Mouse (Mus musculus) mouse embryonic stem cell (cell line): ENCODE measurements around the gene Foxn3.

ENCODE experiments used
- in situ Hi-C, 2 experiments: fragments of 300-500 bp; cut with MboI; formaldehyde crosslinking; loops; 1 replicate in 1 of 2; 3 replicates in 1 of 2; pipeline ENCODE4 v1.14.3; 2019 to 2020; ENCODE audit warnings: low sequenced_read_pairs in 2 of 2, low pct_unique_long_range_greater_than_20kb in 1 of 2, mixed read lengths in 1 of 2; ENCODE audit not compliant: unreplicated experiment in 1 of 2

Foxn3 gene

DNA sequence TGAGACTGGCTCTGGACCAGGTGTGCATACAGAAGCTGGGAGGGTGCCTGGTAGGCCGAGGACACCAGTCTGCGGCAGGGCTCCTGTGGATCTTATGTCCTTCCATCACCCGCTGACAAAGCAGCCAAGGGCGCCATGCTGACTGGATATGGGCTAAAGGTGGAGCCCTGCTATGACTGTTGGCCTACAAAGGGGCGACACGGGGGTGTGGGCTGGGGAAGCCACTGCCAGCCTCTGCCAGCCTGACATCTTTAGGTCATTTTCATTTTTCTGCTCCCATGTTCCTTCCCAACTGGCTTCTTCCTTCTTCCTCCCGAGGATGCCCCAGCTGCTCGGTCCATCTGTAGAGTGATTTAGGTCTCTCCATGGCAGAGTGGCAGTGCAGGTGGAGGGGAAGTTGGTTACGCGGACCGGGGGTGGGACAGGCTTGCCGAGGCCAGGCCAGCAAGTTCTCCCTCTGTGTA, 232.5 kb downstream of the Foxn3 start:
- in situ Hi-C loops, result no loop called here

DNA sequence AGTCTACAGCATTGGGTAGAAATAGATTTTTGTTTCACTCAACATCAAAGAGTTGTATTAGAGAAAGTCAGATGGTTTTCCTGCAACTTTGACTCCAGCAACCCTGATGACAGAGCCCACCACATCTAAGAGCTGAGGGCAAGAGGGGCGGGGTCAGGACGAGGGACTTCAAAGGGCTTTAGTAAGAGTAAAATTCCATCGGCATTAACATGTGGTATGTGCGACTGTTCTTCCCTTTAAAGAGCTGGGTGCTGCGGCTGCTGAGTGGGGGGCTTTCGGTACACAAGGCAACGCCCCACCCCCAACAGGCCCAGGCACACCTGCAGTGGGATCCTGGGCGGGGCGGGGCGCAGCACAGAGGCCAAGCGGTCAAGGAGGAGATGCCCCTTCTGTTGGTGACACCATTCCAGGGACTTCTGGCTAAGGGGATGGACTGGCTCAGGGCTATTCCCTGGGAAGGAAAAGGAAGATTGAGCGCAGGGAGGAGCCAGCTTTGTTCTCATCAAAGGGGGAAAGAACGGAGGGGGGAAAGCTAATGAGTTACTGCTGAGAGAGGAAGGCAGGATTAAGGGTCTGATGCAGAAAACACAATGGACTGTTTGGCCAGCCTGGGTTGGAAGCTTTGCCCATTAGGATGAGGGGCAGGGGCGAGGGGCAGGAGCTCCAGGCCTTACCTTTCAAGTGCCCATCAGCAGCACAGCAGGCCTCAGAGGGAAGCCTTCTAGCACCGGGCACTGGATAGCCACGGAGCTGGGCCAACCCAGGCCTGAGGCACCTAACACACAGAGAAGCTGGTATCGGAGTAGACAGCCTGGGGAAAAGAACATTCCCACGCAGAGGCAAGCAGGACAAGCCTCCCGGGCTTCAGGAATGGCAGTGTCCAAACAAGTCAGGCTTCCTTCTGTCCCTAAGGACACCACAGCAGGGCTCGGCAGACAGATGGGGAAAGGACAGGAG, 233.8 kb downstream of the Foxn3 start:
- in situ Hi-C loops, result no loop called here

DNA sequence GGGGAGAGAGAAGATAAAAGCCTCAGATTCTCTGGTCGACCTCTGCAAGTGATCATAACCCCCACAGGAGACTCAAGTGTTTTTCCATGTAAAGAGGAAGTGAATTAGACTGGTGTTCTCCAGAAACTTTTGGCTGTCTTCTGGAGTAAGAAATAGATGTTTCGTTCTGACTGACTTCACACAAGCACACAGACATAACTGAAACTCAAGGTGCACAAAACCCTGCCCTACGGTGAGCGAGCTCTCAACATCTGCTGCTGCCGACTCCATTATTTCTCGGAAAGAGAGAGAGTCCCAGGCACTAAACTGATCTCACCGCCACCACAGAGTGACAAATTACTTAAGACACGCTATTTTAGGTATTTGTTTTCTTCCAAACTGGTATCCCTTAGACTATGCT, 237.2 kb downstream of the Foxn3 start:
- in situ Hi-C loops, result no loop called here

DNA sequence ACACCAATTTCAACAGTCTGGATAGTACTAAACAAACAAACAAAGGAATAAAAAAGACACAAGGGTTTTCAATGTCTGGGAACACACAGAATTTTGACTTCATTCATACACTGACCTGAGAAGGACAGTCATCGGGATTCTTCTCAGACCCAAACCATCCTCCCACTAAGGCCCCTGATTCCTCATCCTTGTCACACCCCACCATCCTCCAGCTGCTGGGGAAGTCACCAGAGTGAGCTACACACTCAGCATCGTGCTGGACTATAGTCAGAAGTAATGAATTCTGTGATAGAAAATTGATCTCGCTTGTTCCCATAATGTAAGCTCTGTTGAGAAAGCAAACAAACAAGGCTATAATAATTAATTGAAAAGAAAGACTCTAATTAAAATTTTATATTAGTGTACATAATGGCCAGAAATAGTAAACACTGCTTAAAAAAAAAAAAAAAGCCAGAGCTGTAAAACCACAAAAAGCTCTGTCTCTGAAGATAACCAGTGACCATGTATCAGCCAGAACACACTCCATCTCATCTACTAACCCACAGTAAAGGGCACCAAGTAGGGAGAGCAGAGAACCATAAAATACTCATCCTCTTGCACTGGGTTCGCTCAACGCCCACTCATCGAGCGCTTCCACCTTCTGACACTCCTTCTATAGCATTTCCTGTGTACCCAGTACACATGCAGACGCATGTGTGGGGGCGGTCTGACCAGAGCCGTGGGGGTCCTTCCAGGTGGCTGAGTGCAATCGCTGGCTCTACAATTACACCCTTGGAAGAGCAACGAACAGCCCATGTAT, 241.6 kb downstream of the Foxn3 start:
- in situ Hi-C loops, result no loop called here

DNA sequence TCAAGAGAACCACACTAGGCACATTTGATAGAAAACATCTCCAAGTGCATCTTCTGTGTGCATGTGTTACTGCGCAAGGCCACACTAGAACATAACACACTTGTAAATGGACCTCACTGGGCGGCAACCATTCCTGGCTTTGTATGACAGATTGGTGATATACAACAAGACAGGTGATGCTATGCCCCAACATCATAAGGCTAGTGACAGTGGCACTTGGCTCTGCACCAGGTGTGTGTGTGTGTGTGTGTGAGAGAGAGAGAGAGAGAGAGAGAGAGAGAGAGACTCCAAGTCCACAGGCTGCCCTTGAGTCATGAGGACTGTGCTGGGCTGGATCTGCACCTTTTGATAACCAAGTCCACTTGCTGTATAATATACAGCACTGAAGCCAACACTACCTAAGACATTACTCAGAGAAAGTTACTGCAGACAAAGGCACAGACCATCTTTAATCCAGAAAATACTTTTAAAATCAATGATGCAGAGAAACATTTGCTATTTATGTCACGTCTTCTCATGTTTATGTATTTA, 242.4 kb downstream of the Foxn3 start:
- in situ Hi-C loops, result no loop called here

DNA sequence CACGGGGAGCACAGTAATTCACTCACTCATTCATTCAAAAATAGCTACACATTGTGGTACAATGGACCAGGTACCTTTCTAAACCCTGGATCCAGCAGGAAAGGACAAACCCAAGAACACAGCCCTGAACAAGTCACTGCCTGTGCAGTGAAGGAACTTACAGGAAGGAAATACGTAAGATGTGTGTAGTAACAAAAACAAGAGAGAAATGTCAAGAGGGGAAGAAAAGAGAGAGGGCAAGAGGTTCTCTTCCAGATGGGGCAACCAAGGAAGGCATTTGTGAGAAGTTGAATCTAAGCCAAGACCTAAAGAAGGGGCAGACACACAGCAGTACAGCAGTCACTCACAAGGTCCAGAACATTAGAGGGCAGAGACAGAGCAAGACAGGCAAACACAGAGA, 243.5 kb downstream of the Foxn3 start:
- in situ Hi-C loops, result no loop called here

DNA sequence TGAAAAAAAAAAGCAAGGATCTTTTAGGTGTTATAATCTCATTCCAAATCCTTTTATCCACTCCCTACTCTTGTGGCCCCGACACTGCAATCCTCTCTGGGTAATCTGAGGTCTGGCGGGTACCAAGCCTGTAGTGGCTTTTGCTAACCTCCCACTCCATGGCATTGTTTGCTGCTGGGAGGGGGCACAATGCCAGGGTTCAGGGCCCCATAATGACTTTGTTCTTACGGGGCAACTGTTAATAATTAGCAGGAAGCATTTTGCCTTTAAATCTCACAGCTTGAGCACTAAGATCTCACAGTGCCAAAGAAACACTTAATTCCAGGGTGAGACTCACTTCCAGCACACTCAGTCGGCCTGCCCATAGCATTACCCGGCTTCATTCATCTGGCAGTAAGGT, 244.2 kb downstream of the Foxn3 start:
- in situ Hi-C loops, result no loop called here

DNA sequence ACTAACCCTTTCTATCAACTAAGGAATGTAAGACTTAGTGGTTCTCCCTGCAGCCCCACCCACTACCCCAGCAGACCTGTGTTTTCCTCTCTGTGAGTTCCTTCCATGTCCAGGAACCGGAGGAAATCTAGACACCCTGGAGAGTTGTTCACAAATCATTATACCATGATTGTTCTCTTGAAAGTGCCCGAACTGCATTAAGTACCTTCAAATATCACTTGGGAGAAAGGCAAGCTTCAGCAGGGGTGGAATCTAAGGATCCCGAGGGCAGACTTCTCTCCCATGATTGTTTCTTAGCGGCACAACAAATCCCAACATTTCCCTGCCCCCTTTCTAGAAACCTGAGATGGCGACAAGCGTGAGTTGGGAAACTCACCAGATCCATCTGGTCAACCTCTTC, 247.5 kb downstream of the Foxn3 start:
- in situ Hi-C loops, result no loop called here

DNA sequence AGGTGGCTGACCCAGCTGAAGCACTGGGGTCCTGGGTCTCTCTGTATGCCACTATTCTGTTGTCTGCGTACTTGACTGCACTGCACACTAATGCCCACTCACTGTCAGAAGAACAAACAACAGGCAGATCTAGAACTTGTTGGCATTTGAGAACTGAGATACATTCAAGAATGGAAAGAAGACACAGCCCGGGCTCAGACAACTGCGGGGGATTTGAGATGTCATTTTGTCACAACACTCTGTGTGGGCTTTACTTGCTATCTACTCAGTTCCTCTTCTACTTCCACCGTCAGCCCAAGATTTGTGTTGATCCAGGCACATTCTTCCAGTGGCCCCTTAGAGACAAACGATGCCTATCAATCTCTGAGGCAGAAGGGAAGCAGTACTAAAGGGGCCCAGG, 248.6 kb downstream of the Foxn3 start:
- in situ Hi-C loops, result no loop called here

DNA sequence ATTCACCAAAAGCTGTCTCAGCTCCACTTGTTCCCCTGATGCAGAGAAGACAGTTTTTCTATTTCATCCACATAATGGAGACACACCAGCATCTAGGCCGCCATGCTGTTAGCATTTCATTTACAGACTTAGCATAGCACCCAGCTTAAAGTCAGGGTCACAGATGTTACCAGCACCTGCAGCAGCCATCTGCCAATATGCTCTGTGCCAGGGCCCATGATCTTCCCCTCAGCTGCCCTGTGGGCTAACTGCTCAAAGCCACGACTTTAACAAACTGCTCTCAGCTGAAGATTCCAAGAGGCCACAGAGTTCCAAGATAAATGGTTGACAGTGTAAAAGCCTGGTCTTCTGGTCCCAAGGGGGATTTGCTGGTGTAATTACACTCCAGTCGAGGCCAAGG, 252.1 kb downstream of the Foxn3 start:
- in situ Hi-C loops, result no loop called here

DNA sequence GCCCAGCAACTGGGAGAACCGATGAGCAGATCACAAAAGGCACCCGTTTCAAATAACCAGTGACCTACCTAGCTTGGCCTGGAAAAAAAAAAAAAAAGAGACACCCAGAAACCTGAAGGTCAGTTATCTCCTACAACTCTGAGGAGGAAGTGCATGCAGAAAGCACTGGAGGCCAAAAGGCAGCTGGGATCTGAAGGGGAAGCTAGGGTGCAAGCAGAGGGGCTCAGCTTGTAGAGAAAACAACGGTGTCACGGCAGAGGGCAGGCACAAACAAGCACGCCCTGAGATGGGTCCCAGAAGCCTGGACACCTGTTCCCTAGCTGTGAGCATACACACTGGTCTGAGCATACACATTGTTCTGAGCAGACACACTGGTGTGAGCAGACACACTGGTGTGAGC, 253.4 kb downstream of the Foxn3 start:
- in situ Hi-C loops, result no loop called here

DNA sequence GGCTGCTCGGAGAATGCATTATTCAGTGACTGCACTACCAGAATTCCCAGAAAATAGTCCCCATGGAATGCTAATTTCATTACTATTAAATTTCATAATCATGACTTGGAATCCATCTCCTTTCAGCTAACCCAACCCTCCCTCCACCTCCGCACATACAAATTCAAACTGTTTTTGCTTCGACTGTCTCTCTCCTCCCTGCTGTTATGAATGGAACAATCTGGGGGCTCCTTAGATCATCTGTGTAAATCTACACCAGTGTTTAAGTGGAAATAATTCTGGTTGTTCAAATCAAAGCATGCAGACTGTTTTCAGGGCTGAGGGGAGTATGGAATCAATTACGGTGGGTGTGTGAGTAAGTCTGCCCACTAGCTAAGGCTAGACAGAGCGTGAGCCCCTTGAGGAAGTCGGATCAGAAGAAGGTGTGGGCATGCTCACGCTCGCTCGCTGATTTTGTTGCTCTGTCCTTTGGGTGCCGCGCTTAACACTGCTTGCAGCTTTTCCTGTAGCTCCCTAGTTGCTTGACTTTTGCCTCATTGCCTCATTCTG, 254.8 kb downstream of the Foxn3 start:
- in situ Hi-C loops, result no loop called here

DNA sequence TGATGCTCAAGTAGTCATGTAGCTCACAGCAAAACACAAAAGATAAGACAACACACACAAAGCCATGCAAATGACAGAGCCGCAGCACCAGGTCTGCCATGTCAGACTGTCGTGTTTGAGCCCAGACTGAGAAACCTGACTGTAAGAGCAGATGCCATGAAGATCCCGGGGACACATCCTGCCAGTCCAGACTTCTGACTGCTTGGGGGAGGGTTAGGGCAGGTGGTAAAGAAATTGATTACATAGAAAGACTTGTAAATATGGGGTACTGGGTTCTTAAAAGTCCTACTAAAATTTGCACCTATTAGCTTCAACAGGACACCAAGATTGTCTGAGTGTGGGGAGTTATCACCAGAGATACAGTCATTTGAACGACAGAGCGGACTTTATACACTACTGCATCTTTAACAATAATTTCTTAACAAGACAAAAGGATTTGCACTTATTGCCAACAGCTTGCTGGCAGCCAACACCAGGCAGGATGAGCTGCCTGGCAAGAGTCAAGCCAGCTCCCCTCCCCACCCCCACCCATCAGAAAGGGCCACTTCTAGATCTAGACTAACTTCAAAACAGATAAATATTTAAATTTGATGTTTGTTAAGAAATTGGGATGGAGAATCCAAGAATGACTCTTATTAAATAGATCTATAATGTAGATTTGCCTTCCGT, 256.7 kb downstream of the Foxn3 start:
- in situ Hi-C loops, result no loop called here

DNA sequence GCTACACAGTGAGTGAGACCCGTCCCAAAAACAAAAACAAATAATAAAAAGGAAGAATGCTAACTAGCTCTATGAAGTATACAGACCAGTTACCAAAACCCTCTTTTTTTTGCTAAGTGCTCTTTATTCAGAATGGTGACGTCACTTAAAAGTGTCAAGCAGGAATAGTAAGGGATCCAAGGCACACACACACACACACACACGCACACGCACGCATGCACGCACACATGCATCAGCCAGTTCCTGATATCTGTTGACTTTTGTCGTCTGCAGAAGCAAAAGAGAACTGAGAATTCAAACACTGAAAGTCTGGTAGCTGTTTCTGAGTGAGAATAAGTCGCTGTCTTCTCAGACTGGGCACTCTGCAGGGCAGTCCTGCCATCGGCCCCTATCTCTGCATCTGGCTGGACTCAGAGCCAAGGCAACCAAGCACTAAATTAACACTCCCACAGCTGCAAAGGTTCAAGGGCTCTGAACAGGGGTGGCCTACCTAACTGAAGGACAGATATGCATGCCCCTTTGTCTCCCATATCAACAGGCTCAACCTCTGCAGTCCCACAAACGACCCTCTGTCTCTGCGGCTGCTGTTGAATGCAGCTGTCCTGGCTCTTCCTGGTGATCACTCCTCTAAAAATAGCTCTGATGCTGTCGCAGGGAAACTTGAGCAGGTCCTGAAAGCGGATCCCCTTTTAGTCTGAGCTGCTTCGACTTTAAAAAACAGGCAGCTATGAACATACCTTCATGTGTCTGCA, 257.4 kb downstream of the Foxn3 start:
- in situ Hi-C loops, result no loop called here

DNA sequence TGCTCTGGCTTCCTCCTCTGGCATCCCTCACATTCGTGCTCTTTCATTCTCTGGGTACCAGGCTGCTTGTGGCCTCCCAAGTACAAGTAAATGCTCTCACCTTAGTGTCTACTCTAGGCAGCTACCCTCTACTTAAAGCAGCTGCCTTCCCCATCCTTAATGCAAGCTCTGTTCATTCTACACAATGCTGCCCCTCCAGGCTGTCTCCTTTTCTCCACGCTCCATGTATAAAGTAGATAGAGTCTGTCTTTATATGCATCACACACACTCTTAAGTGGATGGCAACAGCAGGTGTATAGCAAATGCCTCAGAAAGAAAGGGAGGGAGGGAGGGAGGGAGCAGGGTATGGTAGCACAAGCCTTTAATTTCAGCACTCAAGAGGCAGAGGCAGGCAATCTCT, 258.1 kb downstream of the Foxn3 start:
- in situ Hi-C loops, result no loop called here

DNA sequence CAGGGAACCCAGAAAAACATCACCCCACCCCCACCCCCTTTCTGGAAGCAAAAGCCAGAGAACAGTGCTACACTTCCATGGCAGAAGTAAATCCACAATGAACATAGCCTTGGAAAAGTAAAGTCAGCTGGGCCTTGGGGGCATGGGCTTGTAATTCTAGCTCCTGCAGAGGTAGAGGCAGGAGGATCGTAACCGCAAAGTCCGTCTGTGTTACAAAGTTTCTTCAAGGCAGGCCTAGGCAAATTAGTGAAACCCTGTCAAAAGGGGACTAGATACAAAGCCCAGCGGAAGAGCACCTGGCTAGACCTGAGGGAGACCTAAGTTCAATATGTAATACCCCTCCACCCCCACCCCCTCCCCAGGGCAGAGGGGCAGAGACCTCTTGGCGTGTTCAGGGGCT, 259.3 kb downstream of the Foxn3 start:
- in situ Hi-C loops, result no loop called here

DNA sequence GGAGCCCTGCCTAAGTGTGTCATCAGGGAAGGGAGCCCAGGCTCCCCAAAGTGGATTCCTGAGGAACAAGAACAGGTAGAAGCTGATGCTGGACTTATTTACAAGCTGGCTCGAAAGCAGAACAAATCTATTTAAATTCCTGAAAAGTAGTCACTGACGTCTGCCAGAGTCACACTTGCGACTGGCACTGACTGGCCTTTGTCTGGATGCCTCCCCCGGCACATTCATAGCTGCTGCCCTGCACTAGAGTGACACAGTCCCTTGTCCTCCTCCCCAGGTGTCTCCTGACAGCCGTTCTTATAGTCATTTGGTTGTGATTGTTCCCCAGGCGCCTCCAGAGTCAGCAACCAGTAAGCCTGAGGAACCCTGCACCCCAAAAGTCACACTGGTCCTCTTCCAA, 259.8 kb downstream of the Foxn3 start:
- in situ Hi-C loops, result no loop called here

DNA sequence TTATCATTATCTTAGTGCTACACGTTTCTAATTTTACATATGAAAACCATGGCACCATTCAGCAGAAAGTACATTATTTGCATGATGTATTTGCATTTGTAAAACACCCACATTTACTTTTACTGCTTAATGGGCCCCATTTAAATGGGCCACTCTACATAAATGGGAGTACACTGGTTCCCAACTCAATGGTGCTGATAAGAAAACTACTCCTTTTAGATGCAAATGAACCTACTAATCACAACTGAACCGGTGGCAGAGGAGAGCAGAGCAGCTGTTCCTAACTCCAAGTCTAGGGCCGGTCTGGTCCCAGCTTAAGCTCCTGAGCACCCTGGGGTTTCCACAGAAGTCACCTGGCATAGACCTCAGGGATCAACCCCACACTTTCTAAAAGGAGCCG, 263.5 kb downstream of the Foxn3 start:
- in situ Hi-C loops, result no loop called here
